Mouse (Mus musculus): Measurements from ENCODE around the gene Btnl1. TPM values are rescaled to one million over a fixed set of nuclear protein-coding genes. Genes with fewer than 3 reads are reported as not detected.

The Btnl1 gene
- polyA plus RNA-seq, 1 experiment from 2014 or later: not detected

GRCm38 (mm10) chr17:34420014-34420413 lies 43.1 kb downstream of the Btnl1 start:
- Histone ChIP-seq H3K36me3 (ENCODE audit: insufficient read depth, low read length) (no peaks in the 10 kb centered on the region), H3K27ac (ENCODE audit: low read length) (no peak overlapping the region), H3K9ac (replicated peaks; ENCODE audit: low read depth) (no peak overlapping the region), H3K4me1 (ENCODE audit: insufficient read depth, low read depth, low read length) (no peaks in the 10 kb centered on the region), H3K4me3 (ENCODE audit: low read depth, low read length) (no peak overlapping the region), H3K9me3 (ENCODE audit: low read length) (no peaks in the 10 kb centered on the region), H3K4me2 (replicated peaks; ENCODE audit: low read depth, low read length) (no peak overlapping the region), H3K27me3 (replicated peaks; ENCODE audit: insufficient read depth, low read length) (no peaks in the 10 kb centered on the region)
- ATAC-seq: no peak
- TF ChIP-seq CTCF (IDR thresholded peaks at IDR 0.05): no peak
- TF ChIP-seq EP300 (IDR thresholded peaks at IDR 0.05): no peak
- WGBS: 63% methylated on average over 7 of the region's 7 CpGs
- no peak for DNase-seq (ENCODE audit: low spot score)

DNA sequence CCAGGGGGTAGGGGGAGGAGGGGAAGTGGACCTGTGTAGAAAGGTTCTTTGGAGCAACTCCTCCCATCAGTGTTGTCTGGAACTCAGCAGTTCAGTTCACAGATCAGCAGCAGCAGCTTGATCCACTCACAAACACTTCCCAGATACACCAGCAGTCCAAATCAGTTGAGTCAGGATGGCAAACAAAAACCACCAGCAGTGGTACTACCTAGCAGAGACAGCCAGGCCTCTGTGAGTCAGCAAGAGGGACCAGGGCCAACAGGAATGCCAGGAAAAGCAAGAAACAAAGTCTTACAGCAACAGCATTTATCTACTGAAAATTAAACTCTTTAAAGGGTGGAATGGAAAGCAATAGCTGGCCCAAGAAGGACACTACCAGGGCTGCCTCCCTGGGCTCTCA lies 50.7 kb downstream of the Btnl1 start:
- TF ChIP-seq CTCF (IDR thresholded peaks at IDR 0.05) (no peak), EP300 (IDR thresholded peaks at IDR 0.05) (no peak)
- Histone ChIP-seq H3K9ac (replicated peaks; ENCODE audit: low read depth) (no peak overlapping the region), H3K27me3 (replicated peaks; ENCODE audit: insufficient read depth, low read length) (no peaks in the 10 kb centered on the region), H3K36me3 (ENCODE audit: insufficient read depth, low read length) (no peaks in the 10 kb centered on the region), H3K27ac (ENCODE audit: low read length) (no peak overlapping the region), H3K4me3 (ENCODE audit: low read depth, low read length) (no peak overlapping the region), H3K4me1 (ENCODE audit: insufficient read depth, low read depth, low read length) (no peaks in the 10 kb centered on the region), H3K4me2 (replicated peaks; ENCODE audit: low read depth, low read length) (no peak overlapping the region), H3K9me3 (ENCODE audit: low read length) (no peaks in the 10 kb centered on the region)
- ATAC-seq: no peak
- DNase-seq (ENCODE audit: low spot score): no peak

Other genes with a start within 250 kb of the Btnl1 start
- gene H2-DMb2, start 233.8 kb upstream of the Btnl1 start, polyA plus RNA-seq (2015; fragmentation: Nextera tagmentation; extraction: Ambion mirVana): 1.8 and 2.2 TPM in 2 replicates
- gene H2-DMb1, start 224.1 kb upstream of the Btnl1 start, polyA plus RNA-seq (2015; fragmentation: Nextera tagmentation; extraction: Ambion mirVana): 6.9 and 7.2 TPM in 2 replicates
- 11.6 and 12.6 TPM in 2 replicates for gene Tap1, start 189.6 kb upstream of the Btnl1 start, polyA plus RNA-seq (2015; fragmentation: Nextera tagmentation; extraction: Ambion mirVana)
- gene Psmb9, start 189.4 kb upstream of the Btnl1 start, polyA plus RNA-seq (2015; fragmentation: Nextera tagmentation; extraction: Ambion mirVana): 16.4 and 17.1 TPM in 2 replicates
- gene Psmb8, start 179.4 kb upstream of the Btnl1 start, polyA plus RNA-seq (2015; fragmentation: Nextera tagmentation; extraction: Ambion mirVana): 54.9 and 58.6 TPM in 2 replicates
- 23.9 and 26.1 TPM in 2 replicates for gene Tap2, start 173.6 kb upstream of the Btnl1 start, polyA plus RNA-seq (2015; fragmentation: Nextera tagmentation; extraction: Ambion mirVana)
- gene H2-Ob, start 138.2 kb upstream of the Btnl1 start, polyA plus RNA-seq (2015; fragmentation: Nextera tagmentation; extraction: Ambion mirVana): 0.43 and 1.2 TPM in 2 replicates
- gene H2-Ab1, start 119.4 kb upstream of the Btnl1 start, polyA plus RNA-seq (2015; fragmentation: Nextera tagmentation; extraction: Ambion mirVana): 17.8 and 19.2 TPM in 2 replicates
- 15.8 and 20.6 TPM in 2 replicates for gene H2-Aa, start 89.3 kb upstream of the Btnl1 start, polyA plus RNA-seq (2015; fragmentation: Nextera tagmentation; extraction: Ambion mirVana)
- 11.9 and 12.6 TPM in 2 replicates for gene H2-Eb1, start 71.3 kb upstream of the Btnl1 start, polyA plus RNA-seq (2015; fragmentation: Nextera tagmentation; extraction: Ambion mirVana)
- gene H2-Eb2, start 51.5 kb upstream of the Btnl1 start, polyA plus RNA-seq (2015; fragmentation: Nextera tagmentation; extraction: Ambion mirVana): not detected in 2 replicates
- gene Btnl2, start 22.3 kb upstream of the Btnl1 start, polyA plus RNA-seq (2015; fragmentation: Nextera tagmentation; extraction: Ambion mirVana): 0.07 TPM in 1 of 2 replicates, not detected in the other
- gene BC051142, start 21.7 kb downstream of the Btnl1 start, polyA plus RNA-seq (2015; fragmentation: Nextera tagmentation; extraction: Ambion mirVana): 0.24 and 0.74 TPM in 2 replicates
- gene Btnl4, start 100.2 kb downstream of the Btnl1 start, polyA plus RNA-seq (2015; fragmentation: Nextera tagmentation; extraction: Ambion mirVana): 0.10 TPM in 1 of 2 replicates, not detected in the other
- 0.11 TPM in 1 of 2 replicates, not detected in the other for gene Btnl6, start 140.2 kb downstream of the Btnl1 start, polyA plus RNA-seq (2015; fragmentation: Nextera tagmentation; extraction: Ambion mirVana)
- 21.1 and 24.8 TPM in 2 replicates for gene Notch4, start 187.1 kb downstream of the Btnl1 start, polyA plus RNA-seq (2015; fragmentation: Nextera tagmentation; extraction: Ambion mirVana)
- 34.7 and 41.0 TPM in 2 replicates for gene Gpsm3, start 212.7 kb downstream of the Btnl1 start, polyA plus RNA-seq (2015; fragmentation: Nextera tagmentation; extraction: Ambion mirVana)
- gene Pbx2, start 214.1 kb downstream of the Btnl1 start, polyA plus RNA-seq (2015; fragmentation: Nextera tagmentation; extraction: Ambion mirVana): 15.0 and 15.6 TPM in 2 replicates
- 3,782 and 4,046 TPM in 2 replicates for gene Ager, start 220.7 kb downstream of the Btnl1 start, polyA plus RNA-seq (2015; fragmentation: Nextera tagmentation; extraction: Ambion mirVana)
- 81.5 and 84.1 TPM in 2 replicates for gene Rnf5, start 226.6 kb downstream of the Btnl1 start, polyA plus RNA-seq (2015; fragmentation: Nextera tagmentation; extraction: Ambion mirVana)
- 35.7 and 40.0 TPM in 2 replicates for gene Agpat1, start 227.1 kb downstream of the Btnl1 start, polyA plus RNA-seq (2015; fragmentation: Nextera tagmentation; extraction: Ambion mirVana)
- gene Egfl8, start 238.8 kb downstream of the Btnl1 start, polyA plus RNA-seq (2015; fragmentation: Nextera tagmentation; extraction: Ambion mirVana): 4.4 and 5.2 TPM in 2 replicates

All from lung, postnatal 0 days (tissue).